Mouse (Mus musculus): ENCODE measurements at regions not wholly inside any gene's neighbourhood (a gene's known extent, or its start where the extent isn't known, plus 50 kb on each side); places are given as distances from the start of the nearest gene placed in this dataset.

DNA sequence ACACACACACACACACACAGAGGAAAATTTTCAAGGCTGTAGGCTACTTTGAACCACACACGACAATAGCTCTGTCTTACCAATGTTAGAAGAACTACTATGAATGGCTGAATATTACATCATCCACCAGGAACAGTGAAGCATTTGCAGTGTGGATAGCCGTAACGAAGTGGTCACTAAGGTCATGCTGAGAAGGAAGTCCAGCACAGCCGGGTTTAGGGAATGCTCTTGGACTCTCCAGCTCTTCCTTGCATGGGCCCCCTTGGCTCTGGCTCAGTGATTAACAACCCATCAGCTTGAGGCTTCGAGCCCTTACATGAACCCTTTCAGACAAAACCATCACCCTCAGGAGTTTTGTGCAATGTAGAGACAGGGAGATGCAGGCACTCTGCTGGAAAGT lies 245.3 kb downstream of the Adamts20 start:
- DNase-seq: no peak

DNA sequence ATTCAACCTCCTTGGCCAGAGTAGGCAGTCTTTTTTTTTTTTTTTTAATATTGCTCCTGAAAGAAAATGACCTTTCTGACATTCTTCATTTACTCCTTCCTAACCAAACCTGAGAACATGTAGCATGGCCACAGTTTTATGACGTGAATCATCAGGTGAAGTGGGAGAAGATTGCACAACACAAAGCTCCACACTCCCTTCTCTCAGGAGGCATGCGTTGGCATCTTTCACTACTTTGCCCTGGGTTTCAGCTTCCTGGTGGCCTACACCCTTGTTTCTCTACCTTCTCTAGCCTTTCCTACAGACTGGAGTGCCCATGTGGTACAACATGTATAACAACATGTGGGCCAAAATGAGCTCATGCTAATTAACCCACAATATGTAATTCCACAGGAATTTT lies 248.5 kb downstream of the Adamts20 start:
- no peak for DNase-seq

DNA sequence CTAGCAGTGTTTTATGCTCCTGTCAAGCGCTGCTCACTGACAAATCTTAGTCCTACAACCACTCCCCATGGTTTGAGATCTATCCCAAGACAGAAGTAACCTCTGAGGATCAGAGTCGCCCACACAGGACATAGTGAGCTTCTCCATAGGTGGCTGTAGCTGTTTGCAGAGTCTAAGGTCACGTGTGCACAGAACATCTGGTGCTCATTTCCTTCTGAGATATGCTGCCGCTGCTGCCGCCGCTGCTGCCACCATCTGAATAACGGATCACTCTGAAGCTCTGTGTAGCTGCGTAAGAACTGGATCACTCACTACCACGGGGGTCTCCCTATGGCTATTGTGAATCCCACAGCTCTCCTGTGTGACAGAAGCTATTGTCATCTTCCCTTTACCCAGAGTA lies 250.8 kb downstream of the Adamts20 start:
- no peak for DNase-seq

DNA sequence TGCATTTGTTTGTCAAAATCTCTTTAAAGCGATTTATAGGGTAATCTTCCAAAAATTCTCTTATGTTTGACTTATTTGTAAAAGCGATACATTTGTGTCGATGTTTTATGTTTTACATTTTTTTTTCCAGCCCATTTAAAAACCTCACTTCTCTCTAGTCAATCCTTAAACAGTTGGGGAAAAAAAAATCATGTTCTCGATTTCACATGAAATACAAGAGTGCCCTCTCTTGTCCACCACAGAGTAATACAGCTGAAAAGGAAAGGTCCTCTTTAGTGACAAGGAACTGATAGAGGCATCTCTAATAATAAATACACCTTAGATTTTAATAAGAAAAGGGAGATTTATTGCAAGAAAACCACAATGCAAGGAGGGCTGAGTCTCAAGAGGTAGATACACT lies 251.8 kb downstream of the Adamts20 start:
- DNase-seq: no peak

DNA sequence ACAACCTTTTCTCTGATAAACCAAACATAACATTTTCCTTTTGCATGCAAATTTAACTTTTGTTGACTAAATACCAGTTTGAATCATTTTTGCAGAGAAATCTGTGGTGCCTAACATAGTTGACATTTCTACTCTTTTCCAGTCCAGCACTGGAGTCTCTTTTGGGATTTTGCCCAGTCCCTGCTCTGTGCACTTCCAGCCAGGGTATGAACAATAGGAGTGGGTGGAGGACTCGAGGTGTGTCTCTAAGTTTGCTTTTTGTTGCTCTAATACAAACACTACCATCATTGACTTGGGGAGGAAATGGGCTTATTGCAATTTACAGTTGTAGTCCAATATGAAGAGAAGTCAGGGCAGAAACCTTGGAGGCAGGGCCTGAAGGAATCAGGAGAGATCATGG lies 256.7 kb downstream of the Adamts20 start:
- peak; percentile 27 for DNase-seq

DNA sequence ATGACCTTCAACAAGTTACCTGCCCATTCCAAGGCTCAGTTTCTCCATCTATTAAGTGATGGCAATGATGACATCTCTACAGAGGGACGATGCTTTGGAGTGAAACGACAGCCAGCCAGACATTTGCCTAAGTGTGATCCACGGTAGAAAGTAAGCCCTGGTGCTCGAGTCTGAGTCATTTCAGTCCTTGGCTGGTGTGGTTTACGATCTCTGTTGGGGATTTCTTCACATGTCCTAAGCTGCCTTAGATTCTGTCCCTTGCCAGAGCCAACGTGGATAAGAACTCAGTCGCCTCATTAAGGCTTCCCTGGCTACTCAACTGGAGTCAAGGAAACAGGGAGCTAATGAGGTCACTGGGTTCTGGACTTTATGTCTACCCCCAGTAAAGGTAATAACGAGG lies 258.8 kb downstream of the Adamts20 start:
- DNase-seq: no peak

DNA sequence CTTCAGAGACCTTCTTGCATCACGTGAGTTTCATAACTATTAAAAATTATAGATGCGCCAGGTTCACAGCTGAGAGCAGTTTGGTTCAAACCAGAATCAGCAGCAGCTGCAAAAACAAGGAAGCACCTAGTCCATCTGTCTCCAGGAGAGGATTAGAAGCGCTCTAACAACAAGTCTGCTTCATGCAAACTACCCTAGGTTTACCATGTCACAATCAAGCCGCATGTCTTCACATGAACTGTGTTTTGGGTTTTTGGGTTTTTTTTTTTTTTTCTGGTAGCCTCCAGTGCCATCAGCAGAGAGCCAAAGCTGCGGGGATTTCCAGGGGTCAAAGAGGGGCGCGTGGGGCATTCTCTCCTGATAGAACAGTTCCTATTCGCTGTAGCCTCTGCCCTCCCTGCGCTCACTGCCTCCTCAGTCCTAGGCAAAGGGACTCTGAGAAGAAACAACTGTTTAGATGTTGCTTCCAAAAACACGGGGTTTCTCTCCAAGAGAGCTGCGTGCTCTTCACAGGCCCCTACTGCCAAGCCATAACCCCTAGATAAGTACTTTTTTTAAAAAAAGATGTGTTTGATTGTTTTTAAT lies 259.8 kb downstream of the Adamts20 start:
- DNase-seq: no peak

DNA sequence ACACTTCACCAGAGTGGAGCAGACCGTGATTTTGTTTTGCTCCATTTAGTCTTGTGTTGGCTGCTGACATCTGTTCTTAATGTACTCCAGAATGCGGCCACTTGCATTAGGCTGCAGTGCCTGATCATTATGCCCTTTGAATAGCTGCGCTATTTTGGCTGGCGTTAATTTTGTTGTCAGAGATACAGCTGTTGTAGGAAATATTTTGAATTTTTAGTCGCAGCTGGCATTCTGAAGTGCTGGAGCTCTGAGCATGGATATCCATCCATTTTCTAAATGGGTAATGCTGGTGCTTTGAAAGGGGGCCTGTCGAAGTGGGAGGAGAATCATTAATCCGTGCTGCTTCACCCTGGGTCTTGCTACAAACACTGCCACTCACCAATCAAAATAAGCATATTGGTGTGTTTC lies 275.1 kb downstream of the Adamts20 start:
- no peak for DNase-seq

DNA sequence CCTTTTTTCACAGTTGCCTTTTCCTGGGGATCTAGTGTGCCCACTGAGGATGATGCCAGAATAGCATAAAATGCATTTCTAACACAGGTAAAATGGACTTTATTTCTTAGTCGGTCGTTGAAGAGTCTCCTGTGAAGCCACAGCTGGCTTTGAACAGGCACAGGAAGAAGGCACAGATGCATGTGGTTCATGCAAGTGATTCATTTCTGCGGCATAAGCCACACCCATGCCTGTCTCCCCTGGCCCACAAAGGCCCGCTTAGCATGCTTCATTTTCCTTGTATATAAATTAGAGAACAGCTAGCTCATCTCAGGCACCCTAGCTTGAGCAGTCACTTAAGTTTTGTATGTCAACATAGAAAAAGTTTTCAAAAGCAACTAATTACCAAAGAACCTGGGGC lies 277.6 kb downstream of the Adamts20 start:
- DNase-seq: no peak

DNA sequence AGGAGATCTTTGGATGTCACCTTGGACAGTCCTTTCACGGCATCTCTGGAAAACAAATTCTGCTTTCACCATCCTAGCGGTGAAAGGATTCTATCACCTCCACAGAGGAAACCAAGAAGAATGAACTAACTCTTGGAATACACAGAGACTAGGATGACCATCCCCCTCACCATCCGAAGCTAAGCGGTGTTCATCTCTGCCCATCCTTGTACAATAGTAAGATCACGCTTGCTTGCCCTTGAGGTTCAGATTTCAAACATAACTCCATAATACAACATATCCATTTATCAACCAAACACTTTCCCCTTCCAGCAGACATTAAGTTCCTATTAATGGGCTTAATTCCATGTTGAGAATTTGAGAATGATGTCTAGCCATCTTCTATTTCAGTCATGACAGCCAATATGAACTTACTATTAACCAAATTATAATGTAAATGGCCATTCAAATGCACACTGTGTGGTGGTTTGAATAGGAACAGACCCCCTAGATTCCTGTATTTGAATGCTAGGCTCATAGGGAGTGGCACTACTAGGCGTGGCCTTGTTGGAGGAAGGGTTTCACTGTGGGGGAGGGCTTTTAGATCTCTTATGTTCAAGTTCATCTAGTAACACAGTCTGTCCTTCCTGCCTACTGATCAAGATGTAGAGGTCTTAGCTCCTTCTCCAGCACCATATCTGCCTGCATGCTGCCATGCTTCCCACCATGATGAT lies 281.4 kb downstream of the Adamts20 start:
- no peak for DNase-seq

DNA sequence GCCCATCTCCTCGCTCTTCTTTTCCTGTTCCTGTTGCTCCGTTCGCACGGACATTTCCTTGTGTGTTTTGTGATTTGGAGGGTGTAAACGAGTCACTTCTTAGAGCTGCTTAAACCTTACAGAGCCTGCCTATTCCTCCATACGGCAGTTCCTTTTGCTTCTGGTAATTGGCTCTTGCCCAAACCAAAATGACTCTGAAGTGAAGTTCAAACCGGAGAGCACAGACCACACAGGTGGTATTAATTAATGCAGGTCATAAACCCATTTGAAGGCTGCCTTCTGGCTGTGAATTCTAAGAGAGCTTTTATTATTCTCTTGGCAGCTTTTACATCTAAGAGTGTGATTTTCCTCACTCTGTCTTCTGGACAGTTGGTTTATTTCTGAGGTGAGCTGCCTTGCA lies 291.1 kb downstream of the Adamts20 start:
- no peak for DNase-seq

DNA sequence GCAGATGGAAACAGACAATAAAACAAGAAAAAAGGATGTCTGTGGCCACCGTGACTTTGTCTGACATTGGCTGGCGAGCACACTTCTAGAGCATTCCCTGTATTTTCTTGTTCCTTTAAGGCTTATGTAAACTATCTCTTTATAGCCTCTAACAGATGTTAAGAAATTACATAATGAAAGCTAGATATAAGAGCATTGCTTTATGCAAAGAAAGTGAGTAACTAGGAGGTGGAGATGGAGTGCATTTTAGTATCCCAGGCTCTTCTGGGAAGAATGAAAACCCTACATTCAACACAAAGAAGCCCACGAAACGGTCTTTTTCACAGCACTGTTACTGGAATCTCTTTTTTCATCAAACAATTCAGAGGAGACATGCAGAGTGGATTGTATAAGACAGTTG lies 304.4 kb downstream of the Adamts20 start:
- DNase-seq: no peak

DNA sequence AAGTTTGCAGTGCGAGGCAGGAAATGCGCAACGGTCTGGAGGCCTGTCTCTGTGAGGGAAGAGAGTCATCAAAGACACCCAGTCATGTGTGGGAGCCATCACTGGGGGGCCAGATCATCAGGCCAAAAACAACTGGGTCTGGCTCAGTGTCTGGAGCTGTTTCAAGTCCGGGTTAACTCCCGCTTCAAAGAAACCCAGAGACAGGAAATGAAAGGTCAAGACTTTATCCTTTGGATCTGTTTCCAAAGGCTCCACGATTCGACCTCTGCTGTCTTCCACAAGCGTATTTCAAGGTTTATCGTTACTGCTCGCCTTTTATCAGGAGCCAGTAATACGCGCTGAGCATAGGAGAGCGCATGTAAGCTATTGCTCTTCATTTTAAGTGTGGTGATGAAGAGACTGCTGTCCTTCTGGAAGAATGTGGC lies 325.7 kb downstream of the Adamts20 start:
- DNase-seq: peak; percentile 59

DNA sequence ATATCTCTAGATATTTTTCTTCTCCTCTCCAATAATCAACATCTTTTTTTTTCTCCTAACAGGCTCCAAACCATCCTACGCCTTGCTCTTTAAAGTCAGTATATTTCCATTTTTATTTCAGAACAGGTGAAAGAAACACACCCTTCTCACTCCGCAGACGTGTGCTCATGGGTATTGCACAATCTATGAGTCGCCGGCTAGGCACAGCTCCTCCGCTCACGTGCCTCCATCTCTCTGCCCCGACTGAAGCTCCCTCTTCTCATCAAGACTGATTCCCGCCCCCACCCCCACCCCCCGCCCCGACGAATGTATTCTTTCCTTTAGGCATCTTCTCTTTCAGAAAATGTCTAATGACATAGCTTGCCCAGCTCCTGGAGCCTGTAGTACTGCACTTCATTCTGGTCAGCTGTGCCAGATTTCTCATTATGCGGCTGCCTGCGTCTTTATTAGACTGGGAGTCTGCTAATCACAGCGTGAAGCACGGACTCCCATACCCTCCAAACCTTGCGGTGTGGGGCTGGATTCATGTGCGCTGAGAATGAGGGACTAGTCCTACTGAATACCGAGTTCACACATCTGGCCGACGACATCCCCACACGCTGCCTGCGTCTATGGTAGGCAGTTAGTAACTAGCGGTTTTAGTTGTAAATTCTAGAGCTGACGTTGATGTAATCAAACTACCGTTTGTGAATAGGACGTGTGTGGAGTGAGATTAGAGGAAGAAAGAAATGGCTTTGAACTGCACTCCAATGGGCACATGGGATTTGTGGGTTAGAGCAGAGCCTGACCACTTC lies 327.9 kb downstream of the Adamts20 start:
- no peak for DNase-seq

DNA sequence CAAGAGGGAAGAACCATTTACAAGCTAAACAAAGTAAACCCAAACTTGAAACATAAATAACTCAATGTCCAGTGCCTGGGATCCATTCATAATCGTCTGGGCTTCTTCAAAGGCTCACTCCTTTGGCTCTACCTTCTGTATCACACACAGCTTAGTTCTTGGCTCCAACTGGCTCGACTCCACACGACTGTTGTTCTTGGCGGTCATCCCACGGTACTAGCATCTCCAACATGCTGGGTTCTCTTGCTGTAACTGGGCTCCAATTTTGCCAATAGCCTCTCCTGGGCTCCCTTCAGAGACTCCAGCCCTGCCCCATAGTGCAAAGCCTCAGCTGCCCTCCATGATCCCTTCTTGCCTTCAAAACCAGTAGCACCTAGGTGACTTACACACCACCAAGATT lies 352.4 kb downstream of the Adamts20 start:
- DNase-seq: peak; percentile 9

DNA sequence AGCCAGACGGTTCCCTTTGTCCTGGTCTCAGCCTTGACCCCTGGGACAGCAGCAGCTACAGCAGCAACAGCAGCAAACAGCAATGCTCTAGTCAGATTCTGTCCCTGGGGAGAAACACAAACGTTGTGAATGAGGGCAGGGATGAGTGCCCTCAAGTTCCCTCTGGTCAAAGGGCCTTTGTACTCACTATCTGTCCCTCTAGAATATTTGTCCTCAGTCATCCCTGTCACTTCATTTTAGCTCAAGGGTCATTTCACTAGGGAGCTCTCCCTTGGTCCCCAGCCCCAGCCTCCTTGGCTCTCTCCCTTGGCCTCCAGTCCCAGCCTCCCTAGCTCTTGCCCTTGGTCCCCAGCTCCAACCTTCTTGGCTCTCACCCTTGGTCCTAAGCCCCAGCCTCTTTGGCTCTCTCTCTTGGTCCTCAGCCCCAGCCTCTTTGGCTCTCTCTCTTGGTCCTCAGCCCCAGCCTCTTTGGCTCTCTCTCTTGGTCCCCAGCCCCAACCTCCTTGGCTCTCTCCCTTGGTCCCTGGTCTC lies 358.0 kb downstream of the Adamts20 start:
- peak; percentile 11 for DNase-seq

DNA sequence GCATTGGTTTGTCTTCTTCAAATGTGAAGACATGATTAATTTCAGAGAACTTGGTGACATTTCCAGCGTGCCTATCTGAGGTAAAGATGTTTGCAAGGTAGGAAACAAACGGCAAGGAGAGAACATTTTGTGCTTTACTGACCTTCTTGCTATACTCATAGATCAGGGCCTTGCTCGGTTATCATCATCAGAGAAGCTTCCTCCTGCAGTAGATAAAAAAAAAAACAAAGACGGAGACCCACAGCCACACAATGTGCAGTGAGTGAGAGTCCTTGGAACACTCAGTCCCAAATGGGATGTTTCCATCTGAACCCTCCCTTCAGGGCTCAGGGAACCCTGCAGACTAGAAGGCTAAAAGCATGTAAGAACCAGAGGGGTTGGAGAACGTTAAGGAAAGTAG lies 374.6 kb downstream of the Adamts20 start:
- DNase-seq: no peak

DNA sequence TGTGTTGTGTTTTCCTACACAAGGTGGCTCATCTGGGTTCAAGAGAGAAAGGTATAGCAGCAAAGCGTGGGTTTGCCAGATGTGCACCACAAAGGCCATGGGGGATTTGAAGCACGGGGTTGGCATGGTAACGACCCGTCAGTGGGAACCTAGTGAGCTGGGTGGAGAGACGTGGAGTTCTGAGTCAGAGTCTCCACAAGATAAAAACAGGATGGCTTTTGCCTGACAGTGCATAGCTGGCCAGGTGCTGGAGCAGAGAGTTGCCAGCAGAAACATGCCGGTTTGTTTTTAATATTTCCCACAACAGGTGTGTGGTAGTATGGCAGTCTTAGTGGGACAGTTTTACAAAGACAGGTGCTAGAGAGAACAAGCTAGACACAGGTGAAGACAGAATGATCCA lies 375.4 kb downstream of the Adamts20 start:
- no peak for DNase-seq

DNA sequence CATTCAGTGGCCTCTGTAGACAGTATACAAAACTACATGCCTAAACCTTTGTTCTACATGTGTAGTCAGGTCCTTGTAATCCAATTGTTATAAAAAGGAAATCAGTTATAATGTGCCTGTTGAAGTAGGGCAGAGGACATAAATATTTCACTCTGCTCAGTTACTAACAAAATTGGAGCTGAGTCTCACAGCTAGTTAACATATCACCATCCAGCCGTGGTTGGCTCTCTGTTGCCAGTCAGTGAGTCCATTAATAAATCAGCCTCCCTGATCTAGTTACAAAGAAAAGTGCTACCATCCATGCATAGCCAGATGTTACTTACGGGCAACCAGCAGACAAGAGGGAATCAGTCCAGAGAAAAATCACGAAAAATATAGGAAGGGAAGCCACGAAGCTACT lies 382.8 kb downstream of the Adamts20 start:
- no peak for DNase-seq

DNA sequence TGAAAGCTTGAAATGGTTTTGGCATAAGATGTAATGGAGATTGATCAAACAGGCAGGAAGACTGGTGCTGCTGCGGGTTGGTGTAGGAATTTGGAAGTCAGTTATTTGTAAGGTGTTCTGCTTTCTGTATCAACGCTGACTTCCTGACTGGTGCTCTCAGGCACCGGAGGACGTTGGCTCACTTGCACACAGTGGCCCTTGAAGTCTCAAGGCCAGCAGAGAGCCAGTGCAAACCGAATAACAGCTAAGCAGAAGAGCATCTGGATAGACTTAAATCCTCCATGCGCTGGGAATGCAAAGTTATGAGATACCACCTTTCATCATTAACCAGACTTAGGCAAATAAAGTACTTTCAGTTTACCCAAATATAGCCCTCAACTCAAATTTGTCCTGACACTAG lies 388.2 kb downstream of the Adamts20 start:
- no peak for DNase-seq

DNA sequence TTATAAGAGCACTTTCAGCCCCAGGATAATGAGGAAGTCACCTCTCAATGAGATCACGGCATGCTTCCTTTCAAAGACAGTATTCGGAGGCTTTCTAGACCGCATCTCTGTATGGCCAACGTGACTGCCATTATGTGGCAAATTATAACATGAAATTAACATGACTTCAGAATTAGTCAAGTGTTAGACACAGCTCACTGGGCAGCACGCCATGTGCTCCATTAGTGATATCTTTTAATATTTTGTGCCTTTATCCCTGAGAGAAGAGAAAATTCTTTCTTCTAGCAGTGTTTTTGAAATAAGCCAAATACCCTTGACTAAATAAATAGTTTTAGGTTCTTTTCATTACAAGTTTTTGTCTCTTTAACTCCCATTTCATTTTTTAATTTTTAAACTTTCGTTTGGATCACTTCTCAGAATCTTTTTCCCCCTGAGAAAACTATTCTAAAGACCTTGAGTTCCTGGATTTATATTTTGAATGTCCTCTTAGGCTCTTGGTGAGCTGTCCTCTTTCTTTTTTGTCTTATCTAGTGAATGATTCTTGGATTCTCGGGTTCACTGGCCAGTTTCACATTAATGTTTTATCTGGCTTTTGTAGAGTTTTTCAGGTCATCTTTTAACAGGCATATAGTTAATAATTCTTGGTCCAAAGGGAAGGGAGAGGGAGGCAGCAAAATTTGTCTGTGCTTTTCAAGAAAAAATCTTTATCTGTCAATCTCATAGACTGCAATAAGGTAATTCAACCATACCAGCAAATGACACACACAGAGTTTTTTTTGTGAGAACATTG lies 390.9 kb downstream of the Adamts20 start:
- DNase-seq: no peak

DNA sequence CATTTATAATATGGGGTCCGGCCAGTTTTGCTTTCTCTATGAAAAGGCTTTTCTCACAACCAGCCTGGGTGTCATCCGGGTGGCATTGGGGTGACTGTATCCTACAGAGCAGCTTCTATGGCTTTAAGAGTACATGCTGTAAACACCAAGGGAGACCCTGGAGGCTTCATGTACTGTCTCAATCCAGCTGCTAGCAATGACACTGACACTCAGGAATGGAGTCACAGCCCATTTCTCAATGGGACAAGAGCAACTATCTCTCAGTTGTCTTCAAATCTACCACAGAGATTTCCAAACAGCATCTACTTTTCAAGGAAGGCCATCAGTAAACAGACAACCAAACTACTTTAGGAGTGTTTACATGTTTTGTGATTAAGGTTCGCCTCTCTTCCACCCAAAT lies 397.5 kb downstream of the Adamts20 start:
- DNase-seq: no peak

DNA sequence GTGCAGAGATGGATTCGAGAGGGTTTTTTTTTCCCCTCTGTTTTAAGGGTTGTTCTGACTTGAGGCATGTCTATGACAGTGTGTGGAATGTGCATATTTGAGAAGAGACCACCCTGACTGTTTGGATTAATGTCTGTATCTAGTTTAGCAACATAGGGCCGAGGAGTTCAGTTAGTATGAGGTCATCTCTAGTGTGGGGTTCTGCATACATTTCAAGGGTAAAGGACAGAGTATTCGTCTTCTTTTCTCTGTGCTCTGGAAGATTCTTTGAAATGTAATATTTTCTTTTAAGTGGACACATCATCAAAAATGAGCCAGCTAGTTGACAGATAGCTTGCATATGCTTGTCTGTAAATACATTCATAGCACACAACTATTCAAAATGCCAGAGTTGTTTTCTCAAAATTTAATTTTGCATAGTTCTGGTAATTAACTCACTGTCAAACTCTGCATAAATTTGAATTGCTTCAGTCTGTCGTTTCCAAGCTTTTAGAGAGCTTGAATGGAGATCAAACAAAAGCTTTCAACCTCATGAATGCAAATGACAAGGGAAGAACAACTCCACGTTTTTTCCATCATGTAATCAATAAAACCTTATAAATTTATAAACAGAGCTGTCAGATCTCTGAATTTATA lies 415.5 kb downstream of the Adamts20 start:
- no peak for DNase-seq

All from lung, postnatal 36 days (tissue).